Mouse (Mus musculus): ENCODE results near the gene Ankef1.

Gene Ankef1

GRCm38 (mm10) chr2:136601206-136601605, 99.5 kb downstream of the Ankef1 start:
- no peak for DNase-seq

Measured in cerebellum, postnatal 10 days (tissue).